Mouse (Mus musculus) forebrain, postnatal 0 days (tissue): ENCODE data around the gene Rnls. TPM values are rescaled to one million over a fixed set of nuclear protein-coding genes. Genes with fewer than 3 reads are reported as not detected.

Experiments used
- ATAC-seq: fragments of 200-750 bp; cut with Nextera tagmentation; 2 replicates; pipeline ENCODE4 v1.8.0; 2017; ENCODE audit warnings: mild to moderate bottlenecking, moderate library complexity
- DNase-seq: peaks from one replicate; pipeline ENCODE4 v3.0.0-alpha.2; 2015
- H3K27ac ChIP-seq: fragments of 300-500 bp; sonication (generic); 2 replicates; pipeline ENCODE4 v1.5.1; 2014; ENCODE audit warnings: low read depth, mild to moderate bottlenecking, antibody characterized with exemption, low read length, moderate library complexity, mixed read lengths
- H3K27me3 ChIP-seq: fragments of 300-500 bp; sonication (generic); 2 replicates; pipeline ENCODE4 v1.6.1; 2014; ENCODE audit warnings: mild to moderate bottlenecking, low read length, mixed read lengths; ENCODE audit not compliant: insufficient read depth
- H3K36me3 ChIP-seq: fragments of 300-500 bp; sonication (generic); 2 replicates; pipeline ENCODE4 v1.6.1; 2014; ENCODE audit warnings: mild to moderate bottlenecking, moderate library complexity; ENCODE audit not compliant: insufficient read depth
- H3K4me1 ChIP-seq: fragments of 300-500 bp; sonication (generic); 2 replicates; pipeline ENCODE4 v1.6.1; 2014; ENCODE audit warnings: antibody characterized with exemption; ENCODE audit not compliant: insufficient read depth
- H3K4me2 ChIP-seq: fragments of 300-500 bp; sonication (generic); 2 replicates; pipeline ENCODE4 v1.6.1; 2014; ENCODE audit warnings: low read depth, mild to moderate bottlenecking, moderate library complexity
- H3K4me3 ChIP-seq: fragments of 300-500 bp; sonication (generic); 2 replicates; pipeline ENCODE4 v1.5.1; 2014; ENCODE audit warnings: low read depth, low read length, mixed read lengths
- H3K9ac ChIP-seq: fragments of 300-500 bp; sonication (generic); 2 replicates; pipeline ENCODE4 v1.6.1; 2014; ENCODE audit warnings: mild to moderate bottlenecking
- H3K9me3 ChIP-seq: fragments of 300-500 bp; sonication (generic); 2 replicates; pipeline ENCODE4 v1.6.1; 2016; ENCODE audit warnings: low read length
- CTCF ChIP-seq: sonication (generic); IDR thresholded peaks from 2 replicates; pipeline ENCODE4 v1.5.1; 2016; ENCODE audit warnings: antibody characterized with exemption, control low read depth, low read depth
- WGBS: fragments of 180-500 bp; shearing (Covaris S2); extraction: QIAGEN DNeasy Blood & Tissue Kit; methylation state at CpG from one replicate; pipeline ENCODE4 v1.1.7; 2014; 5-methylcytosine and 5-hydroxymethylcytosine counted together
- microRNA-seq, 2 experiments: library from miRNA; unstranded; fragments of <30 nt; microRNA quantifications; one replicate each; pipeline ENCODE4; 2016
- polyA plus RNA-seq: library from polyadenylated mRNA; unstranded; fragments of >200 nt; fragmentation: Nextera tagmentation; extraction: Ambion mirVana; gene quantifications from 2 replicates; pipeline ENCODE4 v1.2.1, GENCODE M21; 2015
- total RNA-seq: library from RNA; depleted of rRNA; stranded (reverse); fragments of >200 nt; gene quantifications from 2 replicates; pipeline ENCODE4 v1.2.3, GENCODE M21; 2014; rRNA removed

Gene Rnls
- total and polyA plus RNA-seq, 2 experiments from 2014 or later, result 1.5 to 8.7 TPM

DNA sequence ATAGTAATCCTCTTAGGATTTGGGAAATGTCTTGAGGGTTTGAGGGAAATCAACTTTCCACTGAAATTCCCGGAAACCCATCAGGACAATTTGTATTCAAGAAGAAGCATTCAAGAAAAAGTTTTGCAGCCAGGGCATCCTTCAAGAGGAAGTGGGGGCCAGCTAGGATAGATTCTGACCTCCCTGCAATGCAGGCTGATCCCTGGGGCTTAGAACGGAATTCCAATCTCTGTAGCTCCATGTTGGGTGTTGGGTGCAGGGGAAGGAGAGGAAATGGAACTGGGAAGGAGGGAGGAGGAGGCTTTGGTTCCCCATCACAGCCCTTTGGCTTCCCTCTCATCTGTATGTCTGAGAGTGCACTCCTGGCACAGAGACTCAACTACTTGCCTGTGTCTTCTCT lies 303.2 kb downstream of the Rnls start:
- no peak for ATAC-seq
- Histone ChIP-seq H3K27me3 (no peaks in the 10 kb centered on the region), H3K9ac (no peak overlapping the region), H3K4me3 (no peak overlapping the region), H3K36me3 (no peaks in the 10 kb centered on the region), H3K9me3 (no peaks in the 10 kb centered on the region), H3K27ac (no peak overlapping the region), H3K4me2 (no peak overlapping the region), H3K4me1 (no peaks in the 10 kb centered on the region)
- 82% methylated on average over 2 of the region's 2 CpGs for WGBS
- TF ChIP-seq CTCF, result no peak
- DNase-seq, result no peak

DNA sequence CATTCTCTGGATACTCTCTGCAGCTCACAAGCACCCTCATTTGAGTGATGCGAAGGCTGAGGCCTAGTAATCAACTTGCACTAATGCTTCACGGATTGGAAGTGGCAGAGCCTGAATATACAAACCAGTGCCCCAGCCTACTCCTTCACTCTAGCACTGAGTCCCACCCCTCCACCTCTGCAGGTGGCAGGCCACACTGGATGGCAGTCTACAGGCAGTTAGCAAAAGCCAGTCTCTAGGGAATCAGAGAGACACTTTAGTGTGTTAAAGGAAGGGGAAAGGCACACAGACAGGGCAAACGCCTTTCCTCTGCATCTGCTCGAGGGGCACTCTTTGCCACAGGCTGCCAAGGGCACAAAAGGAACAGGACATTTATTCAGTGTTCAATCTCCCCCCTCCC lies 304.1 kb downstream of the Rnls start:
- no peaks in the 10 kb centered on the region for H3K4me1 ChIP-seq
- no peak overlapping the region for H3K9ac ChIP-seq
- no peak for ATAC-seq
- H3K36me3 ChIP-seq, result no peaks in the 10 kb centered on the region
- H3K9me3 ChIP-seq, result no peaks in the 10 kb centered on the region
- no peaks in the 10 kb centered on the region for H3K27me3 ChIP-seq
- TF ChIP-seq CTCF, result no peak
- no peak overlapping the region for H3K27ac ChIP-seq
- no peak overlapping the region for H3K4me2 ChIP-seq
- DNase-seq, result no peak
- 55% methylated on average over 4 of the region's 4 CpGs for WGBS
- H3K4me3 ChIP-seq, result no peak overlapping the region

Small RNA genes lying within 50 kb of the gene (microRNA-seq; reads per million reads assigned to microRNA genes)
- 2.6 to 5.0 reads per million in 2 experiments for gene Mir3970

Other genes starting within 250 kb of the Rnls start
- not detected in 2 replicates for gene Lipo4, start 125.5 kb upstream of the Rnls start, total RNA-seq
- gene Lipo4, start 125.5 kb upstream of the Rnls start, polyA plus RNA-seq, result not detected in 2 replicates
- not detected in 2 replicates for gene Gm8978, start 233.0 kb upstream of the Rnls start, total RNA-seq
- not detected in 2 replicates for gene Gm8978, start 233.0 kb upstream of the Rnls start, polyA plus RNA-seq